Mouse (Mus musculus) embryonic facial prominence, embryonic 13.5 days (tissue): Measurements from ENCODE around the gene Rcor1. TPM values are rescaled to one million over a fixed set of nuclear protein-coding genes. Genes with fewer than 3 reads are reported as not detected.

Experiments used
- ATAC-seq: fragments of 200-750 bp; cut with Nextera tagmentation; 2 replicates; pipeline ENCODE4 v1.8.0; 2017; ENCODE audit warnings: low read depth; ENCODE audit not compliant: insufficient number of reproducible peaks, insufficient read depth, low FRiP score, low TSS enrichment
- H3K27ac ChIP-seq: fragments of 300-500 bp; sonication (generic); 2 replicates; pipeline ENCODE4 v1.5.1; 2015; ENCODE audit warnings: moderate library complexity, mild to moderate bottlenecking, inconsistent platforms
- H3K27me3 ChIP-seq: fragments of 300-500 bp; sonication (generic); 2 replicates; pipeline ENCODE4 v1.6.1; 2015; ENCODE audit warnings: mild to moderate bottlenecking, inconsistent platforms
- H3K36me3 ChIP-seq: fragments of 300-500 bp; sonication (generic); 2 replicates; pipeline ENCODE4 v1.6.1; 2015; ENCODE audit warnings: mild to moderate bottlenecking, inconsistent platforms
- H3K4me1 ChIP-seq: fragments of 300-500 bp; sonication (generic); 2 replicates; pipeline ENCODE4 v1.6.1; 2015; ENCODE audit warnings: inconsistent platforms
- H3K4me2 ChIP-seq: fragments of 300-500 bp; sonication (generic); 2 replicates; pipeline ENCODE4 v1.6.1; 2015; ENCODE audit warnings: moderate library complexity, mild to moderate bottlenecking, inconsistent platforms
- H3K4me3 ChIP-seq: fragments of 300-500 bp; sonication (generic); 2 replicates; pipeline ENCODE4 v1.5.1; 2015; ENCODE audit warnings: mild to moderate bottlenecking, inconsistent platforms
- H3K9ac ChIP-seq: fragments of 300-500 bp; sonication (generic); 2 replicates; pipeline ENCODE4 v1.6.1; 2015; ENCODE audit warnings: mild to moderate bottlenecking, inconsistent platforms
- H3K9me3 ChIP-seq: fragments of 300-500 bp; sonication (generic); 2 replicates; pipeline ENCODE4 v1.6.1; 2016; ENCODE audit warnings: inconsistent platforms
- WGBS: fragments of 180-500 bp; shearing (Covaris S2); methylation state at CpG from one replicate; pipeline ENCODE4 v1.1.7; 2015; ENCODE audit warnings: mixed read lengths; 5-methylcytosine and 5-hydroxymethylcytosine counted together
- polyA plus RNA-seq: library from polyadenylated mRNA; unstranded; fragments of >200 nt; fragmentation: Nextera tagmentation; extraction: Ambion mirVana; gene quantifications from 2 replicates; pipeline ENCODE4 v1.2.1, GENCODE M21; 2015

Rcor1 gene
- polyA plus RNA-seq, 1 experiment from 2014 or later: 11.6 TPM

DNA sequence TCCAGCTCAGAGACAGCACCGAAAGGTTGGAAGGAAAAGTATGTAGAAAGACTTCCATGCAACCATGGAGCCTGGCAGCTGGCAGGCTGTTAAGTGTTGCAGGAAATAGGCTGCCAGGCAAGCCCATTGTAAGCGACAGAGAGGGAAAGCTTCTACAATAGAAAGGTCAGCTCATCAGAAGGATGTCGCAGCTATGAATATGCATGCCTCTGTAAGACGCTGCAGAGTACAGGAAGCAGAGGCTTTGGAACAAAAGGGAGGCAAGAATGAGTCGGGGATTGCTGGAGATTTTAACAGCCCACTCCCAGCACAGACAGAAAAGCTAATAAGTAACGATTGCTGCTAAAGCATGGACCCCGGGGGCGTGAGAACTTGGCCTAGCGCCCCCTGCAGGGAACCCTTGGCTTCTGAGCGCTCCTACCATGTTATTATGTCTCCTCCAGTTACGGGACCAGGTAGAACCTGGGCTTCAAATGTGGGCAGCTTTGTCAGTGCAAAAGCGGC, 103.9 kb downstream of the Rcor1 start:
- Histone ChIP-seq H3K4me2 (peak overlapping the region; percentile 2; the same call in 1 of the 2 replicates), H3K36me3 (no peaks in the 10 kb centered on the region), H3K4me1 (peaks cover 29% of the 10 kb centered on the region), H3K9ac (no peak overlapping the region), H3K4me3 (no peak overlapping the region), H3K9me3 (0 out of 2 replicates have a peak, but pooled peaks cover 4% of the 10 kb centered on the region), H3K27me3 (no peaks in the 10 kb centered on the region), H3K27ac (peak overlapping the region; percentile 5; the same call in 1 of the 2 replicates)
- ATAC-seq: no peak
- WGBS: 22% methylated on average over 12 of the region's 12 CpGs

DNA sequence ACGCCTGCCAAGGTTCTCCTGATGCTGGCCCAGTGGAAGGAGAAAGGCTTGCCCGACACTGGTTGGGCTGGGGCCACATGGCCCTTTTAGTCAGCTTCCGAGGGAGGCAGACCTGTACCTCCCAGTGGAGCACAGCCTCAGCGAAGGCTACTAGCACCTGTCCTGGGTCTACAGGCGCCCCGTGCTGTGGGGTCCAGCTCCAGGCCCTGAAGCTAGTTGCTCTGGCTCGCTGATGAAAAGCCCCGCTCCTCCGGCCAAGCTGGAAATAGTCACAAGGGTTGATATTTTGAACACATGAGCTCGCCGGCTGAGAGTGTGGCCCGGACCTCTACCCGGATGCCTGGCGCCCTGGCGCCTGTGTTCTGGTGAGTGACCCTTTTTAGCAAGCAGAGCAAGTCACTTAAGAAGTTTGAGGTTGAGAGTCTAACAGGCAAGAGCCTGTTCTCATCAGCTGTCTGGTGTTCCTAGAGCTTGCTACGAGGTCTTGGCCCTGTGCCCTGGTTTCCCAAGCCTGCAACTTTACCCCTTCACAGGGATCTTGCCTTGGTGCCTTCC, 104.4 kb downstream of the Rcor1 start:
- Histone ChIP-seq H3K4me2 (peak overlapping the region; percentile 2; the same call in 1 of the 2 replicates), H3K9ac (0 out of 2 replicates have a peak overlapping the region, but pooled peaks have one; percentile 21), H3K4me1 (peaks cover 29% of the 10 kb centered on the region), H3K27me3 (no peaks in the 10 kb centered on the region), H3K27ac (no peak overlapping the region; the same call in 1 of the 2 replicates), H3K9me3 (0 out of 2 replicates have a peak, but pooled peaks cover 4% of the 10 kb centered on the region), H3K36me3 (no peaks in the 10 kb centered on the region), H3K4me3 (no peak overlapping the region)
- 67% methylated on average over 16 of the region's 16 CpGs for WGBS
- ATAC-seq: no peak

DNA sequence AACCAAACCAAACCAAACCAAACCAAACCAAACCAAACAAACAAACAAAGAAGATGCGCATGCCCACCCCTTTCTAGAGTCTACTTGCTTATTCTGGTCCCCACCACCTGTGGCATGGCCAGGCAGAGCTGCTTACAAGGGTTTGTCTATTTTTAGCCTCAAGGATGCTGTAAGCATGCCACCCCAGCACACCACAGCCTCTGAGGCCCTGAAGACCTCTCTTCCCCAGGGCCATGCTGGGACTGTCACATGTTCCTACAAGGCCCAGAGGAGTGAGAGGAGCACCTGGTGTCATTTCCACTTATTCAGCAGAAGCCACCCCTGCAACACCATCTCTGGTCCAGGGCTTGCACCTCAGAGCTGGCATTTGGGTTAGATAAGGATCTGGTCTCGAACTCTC, 105.4 kb downstream of the Rcor1 start:
- H3K27me3 ChIP-seq: no peaks in the 10 kb centered on the region
- no peaks in the 10 kb centered on the region for H3K9me3 ChIP-seq
- no peaks in the 10 kb centered on the region for H3K36me3 ChIP-seq
- no peak overlapping the region for H3K27ac ChIP-seq
- 93% methylated on average over 2 of the region's 2 CpGs for WGBS
- no peak overlapping the region for H3K9ac ChIP-seq
- H3K4me1 ChIP-seq: peaks cover 29% of the 10 kb centered on the region
- H3K4me2 ChIP-seq: no peak overlapping the region
- no peak overlapping the region for H3K4me3 ChIP-seq
- ATAC-seq: no peak

DNA sequence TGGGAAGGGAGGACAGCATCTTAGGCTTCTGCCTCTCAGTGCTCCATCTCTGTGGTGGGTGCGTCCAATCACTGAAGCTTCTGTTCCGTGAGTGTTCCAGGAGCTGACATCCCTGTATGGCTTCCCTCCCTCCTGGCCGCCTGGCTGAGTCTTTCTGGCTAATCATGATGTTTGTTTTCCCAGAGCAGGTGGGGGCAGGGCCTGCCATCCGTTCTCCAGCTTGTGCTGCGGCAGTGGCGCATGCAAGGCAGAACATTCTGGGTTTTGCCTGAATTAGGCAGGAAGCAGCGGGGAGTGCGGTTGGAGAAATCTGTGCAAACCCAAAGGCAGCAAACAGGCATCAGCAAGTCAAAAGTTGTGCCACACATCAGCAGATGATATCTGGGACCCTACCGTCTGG, 106.1 kb downstream of the Rcor1 start:
- no peak overlapping the region for H3K9ac ChIP-seq
- no peaks in the 10 kb centered on the region for H3K36me3 ChIP-seq
- H3K4me3 ChIP-seq: no peak overlapping the region
- no peak overlapping the region for H3K4me2 ChIP-seq
- ATAC-seq: no peak
- H3K9me3 ChIP-seq: no peaks in the 10 kb centered on the region
- H3K27ac ChIP-seq: no peak overlapping the region
- no peaks in the 10 kb centered on the region for H3K27me3 ChIP-seq
- peaks cover 29% of the 10 kb centered on the region for H3K4me1 ChIP-seq
- 37% methylated on average over 9 of the region's 9 CpGs for WGBS

DNA sequence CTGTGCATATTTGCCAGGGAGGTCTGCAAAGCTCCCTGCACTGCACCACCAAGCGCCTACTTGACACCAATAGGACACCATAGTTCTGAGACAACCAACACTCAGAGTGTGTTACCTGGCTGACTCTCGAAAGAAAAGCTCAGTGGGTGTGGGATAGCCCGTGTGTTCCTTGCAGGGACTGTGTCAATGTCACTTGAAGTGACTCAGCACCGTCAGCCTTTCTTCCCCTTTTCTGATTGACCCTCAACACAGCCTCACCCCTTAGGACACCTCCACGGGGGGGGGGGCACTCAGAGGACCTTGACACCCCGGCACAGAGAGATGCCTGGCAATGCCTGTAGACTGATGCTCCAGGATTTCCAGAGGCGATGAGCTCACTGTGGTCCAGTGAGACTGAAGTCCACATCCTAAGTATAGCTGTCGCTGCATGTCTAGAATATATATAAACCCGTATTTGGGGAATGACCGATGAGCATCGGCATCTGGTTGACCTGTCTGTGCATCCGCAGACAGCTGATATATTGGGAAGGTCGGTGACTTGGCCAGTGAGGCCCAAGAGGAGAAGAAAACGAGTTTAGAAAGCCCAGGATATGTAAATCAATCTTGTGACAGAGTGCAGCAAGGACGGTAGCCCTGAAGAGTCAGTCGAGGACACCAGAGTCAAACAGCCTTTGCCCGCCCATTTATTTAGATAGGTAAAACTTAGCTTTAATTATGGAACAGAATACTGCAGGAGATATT, 110.5 kb downstream of the Rcor1 start:
- ATAC-seq: no peak
- Histone ChIP-seq H3K36me3 (no peaks in the 10 kb centered on the region), H3K9me3 (no peaks in the 10 kb centered on the region), H3K4me3 (no peak overlapping the region), H3K4me2 (no peak overlapping the region), H3K27ac (no peak overlapping the region), H3K4me1 (peaks cover 17% of the 10 kb centered on the region), H3K27me3 (no peaks in the 10 kb centered on the region), H3K9ac (no peak overlapping the region)
- 69% methylated on average over 17 of the region's 17 CpGs for WGBS

DNA sequence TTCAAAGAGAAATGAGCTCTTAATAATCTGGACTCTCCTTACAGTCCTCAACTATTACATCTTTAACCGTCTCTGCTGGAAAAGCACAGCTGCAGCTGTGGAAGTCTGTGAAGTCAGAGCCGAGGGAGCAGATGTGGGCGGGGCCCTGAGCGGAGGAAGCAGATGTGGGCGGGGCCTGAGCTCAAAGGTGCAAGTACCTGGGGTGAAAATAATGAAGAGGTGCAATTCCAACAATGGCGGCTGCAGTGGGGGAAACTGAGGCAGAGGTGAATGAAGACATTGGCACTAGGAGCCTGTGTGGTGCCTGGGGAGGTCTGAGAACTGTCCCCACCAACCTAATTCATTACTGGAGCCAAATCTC, 111.1 kb downstream of the Rcor1 start:
- Histone ChIP-seq H3K4me2 (no peak overlapping the region), H3K36me3 (no peaks in the 10 kb centered on the region), H3K9ac (no peak overlapping the region), H3K27ac (no peak overlapping the region), H3K4me1 (peaks cover 12% of the 10 kb centered on the region), H3K4me3 (no peak overlapping the region), H3K27me3 (no peaks in the 10 kb centered on the region), H3K9me3 (no peaks in the 10 kb centered on the region)
- WGBS: 4% methylated on average over 6 of the region's 6 CpGs
- no peak for ATAC-seq

DNA sequence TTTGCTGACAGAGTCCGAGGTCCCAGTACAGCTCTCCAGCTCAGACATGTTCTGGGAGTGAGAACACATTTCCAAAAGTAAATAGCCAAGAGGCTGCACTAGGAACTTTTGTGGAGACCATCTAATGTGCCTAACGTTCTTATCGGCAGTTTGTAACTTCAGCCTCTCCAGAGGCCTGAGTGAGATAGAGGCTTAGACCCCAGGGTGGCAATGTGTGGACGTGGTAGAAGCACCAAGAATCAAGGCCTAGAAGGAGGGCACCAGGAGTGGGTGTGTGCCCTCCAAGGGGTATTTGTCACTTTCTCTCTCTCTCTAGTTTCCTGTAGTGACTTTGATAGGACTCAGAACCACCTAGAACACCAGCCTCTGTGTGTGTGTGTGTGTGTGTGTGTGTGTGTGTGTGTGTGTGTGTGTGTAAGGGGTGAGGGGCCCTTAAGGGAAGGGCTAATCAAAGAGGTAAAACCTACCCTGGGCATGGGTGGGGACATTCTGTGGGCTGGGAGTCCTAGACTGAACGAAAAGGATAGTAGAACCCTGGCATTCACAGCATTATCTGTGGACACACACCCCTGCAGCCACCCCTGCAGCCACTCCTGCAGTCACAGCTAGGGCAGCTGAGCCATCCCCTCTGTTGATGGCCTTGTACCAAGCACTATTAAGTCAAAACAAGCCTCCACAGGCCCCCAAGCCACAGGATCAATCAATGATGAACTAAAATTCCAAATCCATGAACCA, 112.4 kb downstream of the Rcor1 start:
- 87% methylated on average over 5 of the region's 5 CpGs for WGBS
- Histone ChIP-seq H3K4me2 (no peak overlapping the region), H3K36me3 (no peaks in the 10 kb centered on the region), H3K27ac (no peak overlapping the region), H3K9ac (no peak overlapping the region), H3K27me3 (no peaks in the 10 kb centered on the region), H3K4me3 (no peak overlapping the region), H3K9me3 (no peaks in the 10 kb centered on the region), H3K4me1 (peaks cover 5% of the 10 kb centered on the region; the same call in 1 of the 2 replicates)
- no peak for ATAC-seq

DNA sequence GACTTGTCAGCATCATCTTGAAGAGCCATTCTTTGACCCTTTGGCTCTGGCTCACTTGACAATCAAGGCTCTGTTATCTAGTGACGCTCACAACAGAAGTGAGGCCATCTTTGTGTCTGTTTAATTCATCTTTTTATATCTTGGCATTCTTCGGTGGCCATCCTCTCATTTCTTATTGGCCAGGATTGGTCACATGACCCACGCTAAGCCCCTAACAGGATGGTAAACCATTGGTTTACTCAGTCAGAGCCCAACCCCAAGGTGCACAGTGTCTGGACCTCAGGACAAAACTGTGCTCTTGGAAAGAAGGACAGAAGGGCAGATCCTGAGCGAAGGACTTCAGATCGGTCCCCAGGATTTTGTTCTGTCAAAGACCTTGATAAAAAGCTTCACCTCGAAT, 113.4 kb downstream of the Rcor1 start:
- H3K9me3 ChIP-seq: no peaks in the 10 kb centered on the region
- no peak for ATAC-seq

DNA sequence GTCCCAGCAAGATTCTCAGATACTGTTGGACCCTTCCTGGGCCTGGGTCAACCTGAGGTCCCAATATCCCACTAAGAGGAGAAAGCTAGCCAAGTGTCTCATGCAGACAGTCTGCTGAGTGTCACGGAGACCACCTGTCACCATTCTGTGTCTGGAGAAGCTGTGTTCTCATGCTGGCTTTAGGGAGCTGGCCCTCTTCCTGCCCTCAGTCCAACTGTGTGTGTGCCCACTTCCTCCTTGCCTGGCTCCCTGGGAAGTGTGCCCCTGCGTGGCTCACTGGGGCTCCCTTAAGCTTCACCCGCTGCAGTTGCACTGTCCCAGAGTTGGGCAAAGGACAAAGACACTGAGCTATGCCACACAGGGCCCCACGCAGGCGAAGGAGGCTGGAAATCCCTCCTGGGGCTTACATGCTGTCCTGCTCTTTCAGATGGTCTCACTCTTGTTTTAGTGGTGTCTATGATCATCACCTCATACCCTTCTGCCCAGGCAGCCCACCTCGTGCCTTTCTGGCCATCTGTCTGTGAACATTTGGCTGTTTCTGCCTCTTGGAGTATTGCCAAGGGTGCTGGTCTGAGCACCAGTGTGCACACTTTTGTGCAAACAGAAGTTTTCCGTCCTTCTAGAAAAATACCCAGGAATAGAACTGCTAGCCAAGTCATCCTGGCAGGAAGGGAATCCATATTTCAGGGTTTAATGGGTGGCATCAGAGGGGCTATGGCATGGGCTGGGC, 114.0 kb downstream of the Rcor1 start:
- H3K4me2 ChIP-seq: no peak overlapping the region
- no peaks in the 10 kb centered on the region for H3K9me3 ChIP-seq
- H3K4me1 ChIP-seq: peaks cover 5% of the 10 kb centered on the region; the same call in 1 of the 2 replicates
- H3K9ac ChIP-seq: 0 out of 2 replicates have a peak overlapping the region, but pooled peaks have one; percentile 1
- H3K4me3 ChIP-seq: no peak overlapping the region
- no peaks in the 10 kb centered on the region for H3K27me3 ChIP-seq
- no peak overlapping the region for H3K27ac ChIP-seq
- no peaks in the 10 kb centered on the region for H3K36me3 ChIP-seq
- WGBS: 72% methylated on average over 7 of the region's 7 CpGs
- ATAC-seq: no peak

More for the DNA sequence above, 113.4 kb downstream of the Rcor1 start:
- H3K4me2 ChIP-seq: no peak overlapping the region
- H3K4me1 ChIP-seq: peaks cover 5% of the 10 kb centered on the region; the same call in 1 of the 2 replicates
- 83% methylated on average over 6 of the region's 6 CpGs for WGBS
- H3K9ac ChIP-seq: no peak overlapping the region
- no peak overlapping the region for H3K27ac ChIP-seq
- H3K36me3 ChIP-seq: no peaks in the 10 kb centered on the region
- H3K27me3 ChIP-seq: no peaks in the 10 kb centered on the region
- no peak overlapping the region for H3K4me3 ChIP-seq

DNA sequence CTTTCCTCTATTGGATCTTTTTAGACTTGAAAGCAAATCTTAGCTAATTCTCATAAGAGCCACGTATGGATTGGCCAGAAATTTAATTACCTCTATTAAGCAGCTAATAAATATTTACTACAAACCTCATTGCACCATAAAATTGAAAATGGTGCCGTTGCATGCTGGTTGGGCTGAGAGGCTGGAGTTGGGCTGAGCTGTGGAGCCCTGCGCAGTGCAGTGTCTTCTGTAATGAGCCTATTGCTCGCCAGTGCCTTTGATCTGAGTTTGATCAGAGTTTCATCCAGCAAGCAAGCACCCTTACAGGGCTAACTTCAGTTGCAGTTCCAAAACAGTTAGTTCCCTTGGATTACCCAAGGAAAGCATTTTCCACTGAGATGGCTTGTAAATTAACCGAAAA, 114.8 kb downstream of the Rcor1 start:
- no peak for ATAC-seq
- Histone ChIP-seq H3K9ac (no peak overlapping the region), H3K27ac (no peak overlapping the region), H3K4me1 (peaks cover 5% of the 10 kb centered on the region; the same call in 1 of the 2 replicates), H3K36me3 (no peaks in the 10 kb centered on the region), H3K27me3 (no peaks in the 10 kb centered on the region), H3K4me3 (no peak overlapping the region), H3K4me2 (no peak overlapping the region), H3K9me3 (no peaks in the 10 kb centered on the region)
- WGBS: 65% methylated on average over 5 of the region's 5 CpGs

DNA sequence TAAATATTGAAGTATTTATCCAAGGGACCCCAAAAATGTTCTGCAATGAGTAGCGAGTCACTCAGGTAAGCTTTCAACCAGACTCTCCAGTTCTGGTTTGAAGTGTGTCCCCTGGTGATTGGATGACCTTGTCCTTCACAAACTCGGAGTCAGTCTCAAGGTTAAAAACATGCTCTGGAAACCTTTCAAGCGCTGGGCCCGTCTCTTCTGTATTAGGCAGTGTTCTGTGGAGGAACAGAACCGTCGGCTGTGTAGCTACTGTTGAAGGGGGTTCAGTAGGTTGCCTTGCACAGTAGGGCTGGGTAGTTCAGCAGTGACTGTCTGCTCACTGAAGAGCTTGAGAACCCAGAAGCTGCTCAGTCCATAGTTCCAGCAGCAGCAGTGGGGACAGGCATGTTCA, 115.5 kb downstream of the Rcor1 start:
- 87% methylated on average over 6 of the region's 6 CpGs for WGBS
- no peak overlapping the region for H3K4me3 ChIP-seq
- no peak for ATAC-seq
- H3K9ac ChIP-seq: no peak overlapping the region
- no peaks in the 10 kb centered on the region for H3K9me3 ChIP-seq
- H3K36me3 ChIP-seq: no peaks in the 10 kb centered on the region
- H3K27me3 ChIP-seq: no peaks in the 10 kb centered on the region
- no peak overlapping the region for H3K4me2 ChIP-seq
- H3K4me1 ChIP-seq: peaks cover 6% of the 10 kb centered on the region; the same call in 1 of the 2 replicates
- no peak overlapping the region for H3K27ac ChIP-seq
